Mouse (Mus musculus) kidney, embryonic 16.5 days (tissue): ENCODE measurements around the gene Krtcap2. TPM values are rescaled to one million over a fixed set of nuclear protein-coding genes. Genes with fewer than 3 reads are reported as not detected.

ENCODE experiments used
- ATAC-seq: fragments of 200-750 bp; cut with Nextera tagmentation; 2 replicates; pipeline ENCODE4 v1.8.0; 2017; ENCODE audit warnings: moderate TSS enrichment; ENCODE audit not compliant: low FRiP score, low TSS enrichment
- H3K27ac ChIP-seq: fragments of 300-500 bp; sonication (generic); 2 replicates; pipeline ENCODE4 v1.5.1; 2014; ENCODE audit warnings: low read length
- H3K27me3 ChIP-seq: fragments of 300-500 bp; sonication (generic); 2 replicates; pipeline ENCODE4 v1.6.1; 2014; ENCODE audit warnings: low read length, control low read depth, mixed read lengths; ENCODE audit not compliant: insufficient read depth
- H3K36me3 ChIP-seq: fragments of 300-500 bp; sonication (generic); 2 replicates; pipeline ENCODE4 v1.6.1; 2014; ENCODE audit warnings: low read length, control low read depth, mixed read lengths; ENCODE audit not compliant: insufficient read depth
- H3K4me1 ChIP-seq: fragments of 300-500 bp; sonication (generic); 2 replicates; pipeline ENCODE4 v1.6.1; 2014; ENCODE audit warnings: low read length, control low read depth, mixed read lengths; ENCODE audit not compliant: insufficient read depth
- H3K4me2 ChIP-seq: fragments of 300-500 bp; sonication (generic); replicated peaks from 2 replicates; pipeline ENCODE4 v1.6.1; 2014; ENCODE audit warnings: low read depth, low read length
- H3K4me3 ChIP-seq: fragments of 300-500 bp; sonication (generic); 2 replicates; pipeline ENCODE4 v1.5.1; 2014; ENCODE audit warnings: mild to moderate bottlenecking, low read length
- H3K9ac ChIP-seq: fragments of 300-500 bp; sonication (generic); replicated peaks from 2 replicates; pipeline ENCODE4 v1.6.1; 2014; ENCODE audit warnings: low read length
- H3K9me3 ChIP-seq: fragments of 300-500 bp; sonication (generic); 2 replicates; pipeline ENCODE4 v1.6.1; 2016; ENCODE audit warnings: low read length, control low read depth
- WGBS: fragments of 180-500 bp; shearing (Covaris S2); extraction: QIAGEN DNeasy Blood & Tissue Kit; methylation state at CpG from one replicate; pipeline ENCODE4 v1.1.7; 2014; 5-methylcytosine and 5-hydroxymethylcytosine counted together
- polyA plus RNA-seq: library from polyadenylated mRNA; unstranded; fragments of >200 nt; fragmentation: Nextera tagmentation; extraction: Ambion mirVana; gene quantifications from 2 replicates; pipeline ENCODE4 v1.2.1, GENCODE M21; 2015

Krtcap2 gene
- polyA plus RNA-seq, 1 experiment from 2014 or later = 272 TPM

DNA sequence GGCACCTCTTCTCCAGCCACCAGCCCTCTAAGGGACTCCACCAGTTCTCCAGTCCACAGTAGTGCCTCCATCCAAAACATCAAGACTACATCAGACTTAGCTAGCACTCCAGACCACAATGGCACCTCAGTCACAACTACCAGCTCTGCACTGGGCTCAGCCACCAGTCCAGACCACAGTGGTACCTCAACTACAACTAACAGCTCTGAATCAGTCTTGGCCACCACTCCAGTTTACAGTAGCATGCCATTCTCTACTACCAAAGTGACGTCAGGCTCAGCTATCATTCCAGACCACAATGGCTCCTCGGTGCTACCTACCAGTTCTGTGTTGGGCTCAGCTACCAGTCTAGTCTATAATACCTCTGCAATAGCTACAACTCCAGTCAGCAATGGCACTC is 15.2 kb upstream of the Krtcap2 start:
- Histone ChIP-seq H3K9me3 (no peaks in the 10 kb centered on the region), H3K27me3 (peaks cover 3% of the 10 kb centered on the region; the same call in 1 of the 2 replicates), H3K4me3 (no peak overlapping the region), H3K4me1 (peaks cover 54% of the 10 kb centered on the region), H3K4me2 (0 out of 2 replicates have a peak overlapping the region, but pooled peaks have one; percentile 9), H3K36me3 (no peaks in the 10 kb centered on the region), H3K27ac (no peak overlapping the region), H3K9ac (no peak overlapping the region)
- 93% methylated on average over 2 of the region's 2 CpGs for WGBS
- ATAC-seq = no peak

GRCm38 (mm10) chr3:89231345-89231744 is 14.4 kb upstream of the Krtcap2 start:
- no peaks in the 10 kb centered on the region; the same call in 1 of the 2 replicates for H3K27me3 ChIP-seq
- H3K4me3 ChIP-seq = peak overlapping the region; percentile 4; the same call in 1 of the 2 replicates
- H3K27ac ChIP-seq = no peak overlapping the region
- peak overlapping the region; percentile 9; the same call in 1 of the 2 replicates for H3K4me2 ChIP-seq
- no peak for ATAC-seq
- 56% methylated on average over 7 of the region's 7 CpGs for WGBS
- no peaks in the 10 kb centered on the region for H3K9me3 ChIP-seq
- H3K36me3 ChIP-seq = no peaks in the 10 kb centered on the region
- H3K4me1 ChIP-seq = peaks cover 46% of the 10 kb centered on the region
- no peak overlapping the region for H3K9ac ChIP-seq

- Histone ChIP-seq H3K4me3 (peak overlapping the region; percentile 4; the same call in 1 of the 2 replicates), H3K27ac (no peak overlapping the region; the same call in 1 of the 2 replicates), H3K9ac (no peak overlapping the region), H3K36me3 (no peaks in the 10 kb centered on the region), H3K27me3 (no peaks in the 10 kb centered on the region; the same call in 1 of the 2 replicates), H3K4me2 (peak overlapping the region; percentile 27; the same call in 1 of the 2 replicates), H3K9me3 (no peaks in the 10 kb centered on the region), H3K4me1 (peaks cover 41% of the 10 kb centered on the region)
- WGBS = 76% methylated on average over 16 of the region's 16 CpGs
- ATAC-seq = no peak
Measured at GRCm38 (mm10) chr3:89231772-89232275, 13.9 kb upstream of the Krtcap2 start.

DNA sequence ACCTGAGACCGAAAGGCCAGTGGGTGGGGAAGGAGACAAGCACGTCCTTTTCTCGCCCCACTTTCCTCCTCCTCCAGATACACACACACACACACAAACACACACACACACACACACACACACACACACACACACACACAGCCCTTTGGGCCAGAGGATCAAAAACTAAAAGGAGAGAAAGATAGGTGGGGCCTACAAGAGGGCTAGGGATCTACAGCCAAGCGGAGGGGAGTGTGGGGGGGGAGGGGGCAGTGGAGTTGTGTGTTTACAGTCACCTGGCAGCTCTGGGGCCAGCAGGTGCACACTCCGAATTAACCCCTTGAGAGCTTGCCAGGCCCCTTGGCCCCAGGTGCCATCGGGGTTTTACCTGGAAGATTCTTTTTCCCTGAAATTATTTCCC is 13.2 kb upstream of the Krtcap2 start:
- Histone ChIP-seq H3K4me3 (no peak overlapping the region), H3K4me2 (no peak overlapping the region), H3K9ac (0 out of 2 replicates have a peak overlapping the region, but pooled peaks have one; percentile 31), H3K4me1 (peaks cover 34% of the 10 kb centered on the region), H3K27me3 (no peaks in the 10 kb centered on the region; the same call in 1 of the 2 replicates), H3K36me3 (0 out of 2 replicates have a peak, but pooled peaks cover 3% of the 10 kb centered on the region), H3K9me3 (no peaks in the 10 kb centered on the region), H3K27ac (peak overlapping the region; percentile 83)
- ATAC-seq = no peak
- 58% methylated on average over 6 of the region's 6 CpGs for WGBS

DNA sequence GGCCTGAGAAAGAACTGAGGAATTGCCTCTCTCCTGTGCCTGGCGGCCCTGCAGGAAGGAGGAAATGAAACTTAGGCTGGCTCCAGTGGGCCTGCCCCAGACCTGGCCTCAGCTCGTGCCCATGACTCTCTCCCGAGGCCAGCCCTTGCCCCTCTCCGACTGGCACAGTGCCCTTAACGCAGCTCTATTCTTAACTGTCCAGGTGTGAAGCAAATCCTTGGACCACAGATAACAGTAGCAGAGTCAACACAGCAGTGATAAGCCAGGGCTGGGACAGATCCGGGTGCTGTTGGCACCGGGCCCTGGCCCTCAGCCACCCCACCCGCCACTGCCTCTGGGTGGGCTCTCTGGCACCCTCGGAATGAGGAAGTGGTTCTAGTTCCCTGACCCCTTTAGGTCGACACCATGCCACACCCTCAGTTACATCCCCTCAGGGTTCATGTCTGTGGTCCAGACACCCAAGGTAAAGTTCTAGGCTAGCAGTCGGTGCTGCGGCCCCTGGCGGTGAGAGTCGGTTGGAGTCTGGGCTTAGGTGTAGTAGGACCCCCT is 12.1 kb upstream of the Krtcap2 start:
- peaks cover 36% of the 10 kb centered on the region for H3K4me1 ChIP-seq
- ATAC-seq = peak; percentile 28
- no peak overlapping the region for H3K9ac ChIP-seq
- H3K9me3 ChIP-seq = no peaks in the 10 kb centered on the region
- peak overlapping the region; percentile 83 for H3K27ac ChIP-seq
- H3K27me3 ChIP-seq = no peaks in the 10 kb centered on the region; the same call in 1 of the 2 replicates
- H3K4me3 ChIP-seq = no peak overlapping the region
- WGBS = 67% methylated on average over 14 of the region's 14 CpGs
- H3K36me3 ChIP-seq = 0 out of 2 replicates have a peak, but pooled peaks cover 3% of the 10 kb centered on the region
- no peak overlapping the region for H3K4me2 ChIP-seq

GRCm38 (mm10) chr3:89236516-89236915 is 9.2 kb upstream of the Krtcap2 start:
- H3K27me3 ChIP-seq = no peaks in the 10 kb centered on the region
- H3K4me2 ChIP-seq = no peak overlapping the region
- peaks cover 22% of the 10 kb centered on the region for H3K4me1 ChIP-seq
- 80% methylated on average over 10 of the region's 10 CpGs for WGBS
- H3K36me3 ChIP-seq = 0 out of 2 replicates have a peak, but pooled peaks cover 3% of the 10 kb centered on the region
- ATAC-seq = no peak
- H3K9ac ChIP-seq = no peak overlapping the region
- no peak overlapping the region for H3K27ac ChIP-seq
- no peak overlapping the region for H3K4me3 ChIP-seq
- no peaks in the 10 kb centered on the region for H3K9me3 ChIP-seq

DNA sequence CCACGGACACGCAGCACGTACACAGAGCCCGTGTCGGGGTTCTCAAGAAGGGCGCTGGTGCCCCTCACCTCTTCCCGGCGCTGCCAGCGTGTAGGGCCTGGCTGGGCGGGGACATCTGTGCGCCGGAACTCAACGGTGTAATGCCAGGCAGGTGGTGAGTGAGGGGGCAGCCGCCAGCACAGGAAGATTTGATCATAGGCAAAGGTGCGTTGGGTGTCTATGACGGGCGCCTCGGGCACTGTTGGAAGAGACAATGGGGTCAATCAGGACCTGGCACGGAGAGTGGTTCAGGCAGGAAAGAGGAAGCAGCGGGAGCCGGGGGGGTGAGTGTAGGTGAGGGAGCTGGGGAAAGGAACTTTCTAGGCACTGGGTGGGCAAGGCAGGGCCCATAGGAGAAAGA is 8.1 kb upstream of the Krtcap2 start:
- 93% methylated on average over 21 of the region's 21 CpGs for WGBS
- peaks cover 19% of the 10 kb centered on the region for H3K4me1 ChIP-seq
- H3K27me3 ChIP-seq = no peaks in the 10 kb centered on the region
- 0 out of 2 replicates have a peak, but pooled peaks cover 3% of the 10 kb centered on the region for H3K36me3 ChIP-seq
- no peaks in the 10 kb centered on the region for H3K9me3 ChIP-seq
- no peak for ATAC-seq
- no peak overlapping the region for H3K4me3 ChIP-seq
- no peak overlapping the region for H3K27ac ChIP-seq
- no peak overlapping the region for H3K4me2 ChIP-seq
- no peak overlapping the region for H3K9ac ChIP-seq

DNA sequence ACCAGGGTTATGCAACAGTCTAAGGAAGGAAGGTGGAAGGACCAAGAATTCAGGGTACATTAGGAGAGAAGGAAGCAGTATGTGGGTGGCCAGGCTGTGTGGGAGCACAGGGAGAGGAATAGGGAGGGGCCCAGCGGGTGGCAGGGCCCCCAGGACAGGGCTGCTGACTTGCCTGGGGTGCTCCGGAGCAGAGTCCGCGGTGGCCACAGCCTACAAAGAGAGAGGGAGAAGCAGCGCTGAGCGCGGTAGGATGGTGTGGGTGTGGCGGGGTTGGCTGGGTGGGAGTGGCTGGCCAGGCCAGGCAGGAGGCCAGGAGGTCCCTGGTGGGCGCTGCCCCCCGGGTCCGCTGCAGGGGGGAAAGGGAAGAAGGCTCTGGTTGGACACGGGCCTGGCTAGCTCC is 7.3 kb upstream of the Krtcap2 start:
- 0 out of 2 replicates have a peak, but pooled peaks have one; percentile 16 for ATAC-seq
- Histone ChIP-seq H3K9me3 (no peaks in the 10 kb centered on the region), H3K27ac (no peak overlapping the region), H3K27me3 (no peaks in the 10 kb centered on the region), H3K36me3 (0 out of 2 replicates have a peak, but pooled peaks cover 3% of the 10 kb centered on the region), H3K4me3 (no peak overlapping the region), H3K9ac (no peak overlapping the region), H3K4me1 (peaks cover 20% of the 10 kb centered on the region), H3K4me2 (no peak overlapping the region)
- WGBS = 54% methylated on average over 11 of the region's 12 CpGs

GRCm38 (mm10) chr3:89242331-89242895 is 3.4 kb upstream of the Krtcap2 start:
- Histone ChIP-seq H3K4me2 (no peak overlapping the region), H3K9me3 (no peaks in the 10 kb centered on the region), H3K4me3 (no peak overlapping the region), H3K9ac (no peak overlapping the region), H3K27me3 (peaks cover 7% of the 10 kb centered on the region; the same call in 1 of the 2 replicates), H3K27ac (no peak overlapping the region), H3K4me1 (peaks cover 48% of the 10 kb centered on the region), H3K36me3 (0 out of 2 replicates have a peak, but pooled peaks cover 3% of the 10 kb centered on the region)
- WGBS = 72% methylated on average over 9 of the region's 9 CpGs
- no peak for ATAC-seq
